Mouse (Mus musculus): ENCODE data around the gene Tagap.
"Not testable (repeated sequence)": the region's sequence is repeated elsewhere in the genome, so short reads cannot be mapped to it uniquely, and the experiment has no call there.

The Tagap gene

DNA sequence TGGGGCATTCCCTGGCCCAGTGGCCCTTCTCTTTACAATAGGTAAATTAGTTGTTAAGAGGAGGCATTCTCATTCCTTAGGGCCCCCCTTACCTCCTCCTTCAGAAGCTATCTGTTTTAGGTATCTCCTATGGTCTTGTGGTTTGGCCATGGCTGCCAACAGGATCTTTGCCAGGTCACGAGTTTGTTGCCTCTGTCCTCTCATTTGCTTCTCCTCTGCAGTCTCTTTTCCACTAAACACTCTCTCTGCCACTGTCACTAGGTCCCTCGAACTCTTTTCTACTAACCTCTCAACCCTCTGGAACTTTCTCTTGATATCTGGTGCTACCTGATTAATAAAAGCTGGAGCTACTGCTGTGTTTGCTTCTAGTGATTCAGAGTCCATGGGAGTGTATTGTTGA, 38.6 kb downstream of the Tagap start:
- not testable (repeated sequence) for ATAC-seq (ENCODE audit: insufficient number of reproducible peaks, low FRiP score, low TSS enrichment)

DNA sequence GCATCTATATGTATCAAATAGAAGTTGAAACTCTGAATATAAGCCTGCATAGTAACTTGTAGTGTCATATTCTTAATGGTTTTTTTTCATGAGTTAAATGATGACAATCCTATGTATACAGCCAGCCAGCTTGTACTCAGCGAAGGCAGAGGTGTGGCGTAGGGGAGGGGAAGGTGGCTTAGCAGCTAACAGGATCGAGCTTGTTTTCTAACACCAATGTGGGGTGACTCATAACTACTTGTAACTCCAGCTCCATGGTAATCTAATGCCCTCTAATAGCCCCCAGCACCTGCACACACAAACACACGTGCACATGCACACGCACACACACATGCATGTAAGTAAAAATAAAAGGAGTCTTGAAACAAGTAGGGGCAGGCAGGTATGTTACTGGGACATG, 42.7 kb downstream of the Tagap start:
- ATAC-seq (ENCODE audit: insufficient number of reproducible peaks, low FRiP score, low TSS enrichment): not testable (repeated sequence)

DNA sequence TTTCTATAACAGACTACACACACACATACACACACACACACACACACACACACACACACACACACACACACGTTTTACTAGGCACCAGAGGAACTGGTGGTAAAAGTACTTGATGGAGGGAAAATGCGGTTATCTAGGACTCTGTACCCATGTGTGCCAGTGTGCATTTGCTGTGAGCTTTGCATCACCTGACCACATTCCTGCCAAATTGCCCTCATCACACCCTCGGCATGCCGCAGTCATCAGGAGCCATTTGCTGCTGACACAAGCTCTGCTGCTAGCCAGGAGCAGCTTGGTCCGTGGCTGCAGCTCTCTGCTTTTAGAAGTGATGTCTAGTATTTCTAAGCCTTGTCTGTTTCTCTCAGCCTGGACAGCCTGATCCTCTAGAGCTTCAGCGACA, 44.0 kb downstream of the Tagap start:
- peak; percentile 40; the same call in 1 of the 2 replicates for ATAC-seq (ENCODE audit: insufficient number of reproducible peaks, low FRiP score, low TSS enrichment)

DNA sequence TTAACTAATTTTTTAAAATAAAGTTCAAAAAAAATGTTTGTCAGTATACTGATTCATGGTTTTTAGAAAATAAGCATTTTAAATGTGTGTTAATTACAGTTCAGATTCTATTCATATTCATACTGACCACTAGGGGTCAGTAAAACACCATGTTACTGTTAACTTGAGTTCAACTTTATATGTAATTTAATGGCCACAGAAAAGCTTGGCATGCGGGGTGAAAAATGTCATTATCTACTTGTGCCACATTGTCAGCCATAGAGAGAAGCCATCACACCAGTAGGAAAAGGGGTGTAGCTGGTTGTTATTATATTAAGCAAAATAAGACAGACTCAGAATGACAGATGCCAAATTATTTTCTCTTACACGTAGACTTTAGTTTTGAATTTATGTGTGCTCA, 57.7 kb downstream of the Tagap start:
- not testable (repeated sequence) for ATAC-seq (ENCODE audit: insufficient number of reproducible peaks, low FRiP score, low TSS enrichment)
